Mouse (Mus musculus) heart, postnatal 0 days (tissue): Measurements from ENCODE around the gene Dop1b.

ENCODE experiments used
- CTCF ChIP-seq: IDR thresholded peaks from 2 replicates; pipeline ENCODE4 v1.5.1; 2016; ENCODE audit warnings: antibody characterized with exemption, control low read depth, low read depth
- EP300 ChIP-seq: IDR thresholded peaks from 2 replicates; pipeline ENCODE4 v1.6.1; 2016; ENCODE audit warnings: antibody characterized with exemption, low read depth

- no peak for TF ChIP-seq EP300
- TF ChIP-seq CTCF = no peak
Observed at GRCm38 (mm10) chr16:93780660-93781479, 69.2 kb downstream of the Dop1b start.
